In the genomic region with DNA sequence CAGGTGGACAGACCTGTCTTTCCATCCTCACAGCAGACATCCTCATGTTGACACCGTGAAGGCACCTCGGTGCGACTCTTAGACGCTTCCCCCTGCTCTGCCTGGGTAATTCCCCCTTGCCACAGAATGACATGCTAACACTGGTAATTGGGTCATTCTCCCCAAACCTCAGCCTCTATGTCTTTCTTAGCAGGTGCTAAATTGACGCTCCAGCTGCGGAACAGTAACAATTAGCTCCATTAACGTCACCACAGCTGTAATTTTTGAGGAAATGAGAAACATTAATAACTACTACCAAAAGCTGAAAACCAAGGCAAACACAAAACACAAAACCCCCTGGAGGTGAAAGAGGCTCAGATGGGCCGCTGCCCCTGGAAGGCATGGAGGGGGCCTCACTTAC, we compare ENCODE assay signal across 21 mouse cellular contexts. TPM values are rescaled to one million over a fixed set of nuclear protein-coding genes. Genes with fewer than 3 reads are reported as not detected.
A peak's percentile ranks its signal among the peaks of the same experiment; 100 is the strongest.
DNase-seq lines count a peak whose midpoint lies in the region; ATAC-seq and TF ChIP-seq lines count a peak whose summit lies in the region.
"Had no signal": no experiment of that assay in that cellular context is flagged by ENCODE, and none has a peak within 500 bp of the region (broad histone marks: within the 10 kb centered on the region; RNA-seq: fewer than 3 reads in every experiment).

No protein-coding gene starts in this region.

- H3K27me3 ChIP-seq in neural tube, embryonic 13.5 days, result peaks cover 11% of the 10 kb centered on the region
- peaks cover 71% of the 10 kb centered on the region for H3K27me3 ChIP-seq in CH12.LX (replicated peaks)
- no peaks in the 10 kb centered on the region for H3K27me3 ChIP-seq in midbrain, embryonic 15.5 days (replicated peaks)
- no peaks in the 10 kb centered on the region for H3K27me3 ChIP-seq in forebrain, embryonic 14.5 days (replicated peaks; ENCODE audit: control insufficient read depth, insufficient read depth, low read length)
- H3K27me3 ChIP-seq: embryonic facial prominence, embryonic 12.5 days; forebrain, embryonic 13.5 days had no signal

- peak; percentile 33; the same call in 1 of the 2 replicates for ATAC-seq in neural tube, embryonic 13.5 days (ENCODE audit: low read depth)
- ATAC-seq in midbrain, embryonic 15.5 days (replicated peaks), result no peak
- ATAC-seq in forebrain, embryonic 14.5 days, result no peak
- ATAC-seq: CD4-positive, CD25-positive, alpha-beta regulatory T cell, adult 4 months; forebrain, embryonic 13.5 days; forebrain, embryonic 16.5 days had no signal

- no peaks in the 10 kb centered on the region for H3K79me2 ChIP-seq in CH12.LX (replicated peaks; ENCODE audit: control insufficient read depth, extremely low read depth, insufficient read depth, poor library complexity, severe bottlenecking)

- no peak overlapping the region for H3K4me2 ChIP-seq in neural tube, embryonic 13.5 days
- H3K4me2 ChIP-seq in CH12.LX (ENCODE audit: insufficient read depth, low read depth, poor library complexity, severe bottlenecking), result peak overlapping the region; percentile 30; the same call in 1 of the 2 replicates
- H3K4me2 ChIP-seq in midbrain, embryonic 15.5 days, result no peak overlapping the region
- H3K4me2 ChIP-seq in forebrain, embryonic 14.5 days (ENCODE audit: low read length), result no peak overlapping the region
- H3K4me2 ChIP-seq: embryonic facial prominence, embryonic 12.5 days; forebrain, embryonic 13.5 days had no signal

- peaks cover 15% of the 10 kb centered on the region for H3K4me1 ChIP-seq in neural tube, embryonic 13.5 days (replicated peaks)
- peaks cover 18 to 50% of the 10 kb centered on the region in 2 experiments for H3K4me1 ChIP-seq in CH12.LX (ENCODE audit: control insufficient read depth in 1 of 2, insufficient read depth in 2 of 2)
- no peaks in the 10 kb centered on the region for H3K4me1 ChIP-seq in midbrain, embryonic 15.5 days
- 0 out of 2 replicates have a peak, but pooled peaks cover 2% of the 10 kb centered on the region for H3K4me1 ChIP-seq in forebrain, embryonic 14.5 days (ENCODE audit: control insufficient read depth, insufficient read depth, low read length)
- H3K4me1 ChIP-seq: embryonic facial prominence, embryonic 12.5 days had no signal

- H3K9ac ChIP-seq in neural tube, embryonic 13.5 days, result no peak overlapping the region
- H3K9ac ChIP-seq in CH12.LX (ENCODE audit: insufficient read depth, low read depth), result no peak overlapping the region
- no peak overlapping the region for H3K9ac ChIP-seq in midbrain, embryonic 15.5 days
- no peak overlapping the region for H3K9ac ChIP-seq in forebrain, embryonic 14.5 days (ENCODE audit: low read length)
- H3K9ac ChIP-seq: embryonic facial prominence, embryonic 12.5 days; forebrain, embryonic 13.5 days had no signal

- intact Hi-C loops in left cerebral cortex, postnatal 36 days (cut with DNase I), result no loop called here

- no peaks in the 10 kb centered on the region for H3K9me3 ChIP-seq in neural tube, embryonic 13.5 days
- peaks cover 19% of the 10 kb centered on the region for H3K9me3 ChIP-seq in CH12.LX (replicated peaks; ENCODE audit: low read length)
- H3K9me3 ChIP-seq in midbrain, embryonic 15.5 days, result no peaks in the 10 kb centered on the region
- H3K9me3 ChIP-seq in forebrain, embryonic 14.5 days (replicated peaks; ENCODE audit: control insufficient read depth, low read length), result no peaks in the 10 kb centered on the region
- H3K9me3 ChIP-seq: embryonic facial prominence, embryonic 10.5 days; embryonic facial prominence, embryonic 12.5 days; forebrain, embryonic 13.5 days had no signal

- no peaks in the 10 kb centered on the region for H3K36me3 ChIP-seq in neural tube, embryonic 13.5 days
- no peaks in the 10 kb centered on the region for H3K36me3 ChIP-seq in CH12.LX (replicated peaks in 1 of 2; ENCODE audit: control insufficient read depth in 1 of 2, insufficient read depth in 1 of 2, low read length in 1 of 2)
- no peaks in the 10 kb centered on the region for H3K36me3 ChIP-seq in midbrain, embryonic 15.5 days (replicated peaks)
- H3K36me3 ChIP-seq in forebrain, embryonic 14.5 days (ENCODE audit: control insufficient read depth, insufficient read depth, low read length), result no peaks in the 10 kb centered on the region
- H3K36me3 ChIP-seq: embryonic facial prominence, embryonic 10.5 days; embryonic facial prominence, embryonic 12.5 days had no signal

- H3K27ac ChIP-seq in neural tube, embryonic 13.5 days (replicated peaks), result no peak overlapping the region
- no peak overlapping the region for H3K27ac ChIP-seq in CH12.LX (ENCODE audit: insufficient read depth, low read depth)
- H3K27ac ChIP-seq in midbrain, embryonic 15.5 days, result no peak overlapping the region
- no peak overlapping the region for H3K27ac ChIP-seq in forebrain, embryonic 14.5 days (ENCODE audit: low read depth, low read length)
- H3K27ac ChIP-seq: embryonic facial prominence, embryonic 10.5 days; embryonic facial prominence, embryonic 12.5 days; forebrain, embryonic 13.5 days had no signal

- peak; percentile 89 for TF ChIP-seq EP300 in CH12.LX (IDR thresholded peaks at IDR 0.05; ENCODE audit: low read length)

- TF ChIP-seq CTCF in CH12.LX (conservative IDR thresholded peaks at IDR 0.05 in 1 of 2, IDR thresholded peaks at IDR 0.05 in 1 of 2; ENCODE audit: low read depth in 2 of 2, low read length in 2 of 2), result no peak
- no peak for TF ChIP-seq CTCF in brain, embryonic 14.5 days (IDR thresholded peaks at IDR 0.05; ENCODE audit: borderline replicate concordance, extremely low read depth, insufficient read depth, insufficient read length)

- no peak for DNase-seq in neural tube, embryonic 10.5 days (ENCODE audit: extremely low spot score, low spot score)
- DNase-seq in CH12.LX (ENCODE audit: extremely low read depth), result peak; percentile 92
- DNase-seq in brain, embryonic 14.5 days (ENCODE audit: low read depth), result peak; percentile 12
- DNase-seq in left cerebral cortex, postnatal 36 days (ENCODE audit: low spot score in 2 of 2), result no peak
- no peak for DNase-seq in forebrain, embryonic 14.5 days (ENCODE audit: low spot score)
- DNase-seq: adrenal gland, adult 2 months; adrenal gland, postnatal 10 days; adrenal gland, postnatal 25 days; B cell, adult 2 months; cerebellum, adult 11-12 months; cerebellum, adult 2 months; cerebellum, adult 9-10 months; cerebellum, postnatal 10 days; cerebellum, postnatal 25 days had no signal

- no peak; the same call in 1 of the 2 replicates for TF ChIP-seq RAD21 in CH12.LX (IDR thresholded peaks at IDR 0.05; ENCODE audit: low read depth, low read length)

- 32% methylated on average over 8 of the region's 8 CpGs for WGBS in neural tube, embryonic 13.5 days
- WGBS in midbrain, embryonic 15.5 days, result 71% methylated on average over 8 of the region's 8 CpGs
- 70% methylated on average over 8 of the region's 8 CpGs for WGBS in forebrain, embryonic 14.5 days

- dilution Hi-C loops in CH12.LX (cut with MboI; ENCODE audit: extremely low pct_ligation_motif_present, extremely low pct_unique_long_range_greater_than_20kb, low sequenced_read_pairs), result no loop called here

- in situ Hi-C loops in CH12.LX (cut with MboI; ENCODE audit: low pct_ligation_motif_present, low pct_unique_long_range_greater_than_20kb, low sequenced_read_pairs), result no loop called here

- no peak overlapping the region for H3K4me3 ChIP-seq in neural tube, embryonic 13.5 days
- no peak overlapping the region for H3K4me3 ChIP-seq in CH12.LX (replicated peaks in 1 of 3; ENCODE audit: low read depth in 2 of 3, low read length in 2 of 3, poor library complexity in 1 of 3)
- H3K4me3 ChIP-seq in midbrain, embryonic 15.5 days, result no peak overlapping the region
- no peak overlapping the region for H3K4me3 ChIP-seq in forebrain, embryonic 14.5 days (ENCODE audit: low read depth, low read length)
- H3K4me3 ChIP-seq: embryonic facial prominence, embryonic 10.5 days; embryonic facial prominence, embryonic 12.5 days; forebrain, embryonic 13.5 days had no signal

- no peak for TF ChIP-seq POLR2A in CH12.LX (IDR thresholded peaks at IDR 0.05; ENCODE audit: low read depth, low read length)
- TF ChIP-seq POLR2A in brain, embryonic 14.5 days (IDR thresholded peaks at IDR 0.05; ENCODE audit: borderline replicate concordance, extremely low read depth, insufficient read depth, insufficient read length, poor library complexity, severe bottlenecking), result no peak

TF ChIP-seq in CH12.LX, 34 proteins besides CTCF, POLR2A, EP300 and RAD21:
- TF ChIP-seq IRF4 (IDR thresholded peaks at IDR 0.05; ENCODE audit: low read depth, low read length) (peak; percentile 82; the same call in 1 of the 2 replicates), RCOR1 (conservative IDR thresholded peaks at IDR 0.05; ENCODE audit: low read depth, low read length) (no peak), MEF2A (IDR thresholded peaks at IDR 0.05; ENCODE audit: borderline replicate concordance, low read depth, low read length) (peak; percentile 76; the same call in 1 of the 2 replicates), TCF12 (IDR thresholded peaks at IDR 0.05; ENCODE audit: low read depth, low read length) (peak; percentile 95), SIN3A (IDR thresholded peaks at IDR 0.05; ENCODE audit: low read length) (0 out of 2 replicates have a peak, but pooled peaks have one; percentile 28), MAX (IDR thresholded peaks at IDR 0.05; ENCODE audit: low read length) (peak; percentile 57; the same call in 1 of the 2 replicates), MYC (IDR thresholded peaks at IDR 0.05; ENCODE audit: low read depth, low read length) (0 out of 2 replicates have a peak, but pooled peaks have one; percentile 23), BHLHE40 (IDR thresholded peaks at IDR 0.05; ENCODE audit: low read depth, low read length) (peak; percentile 74), ETS1 (conservative IDR thresholded peaks at IDR 0.05; ENCODE audit: low read depth, low read length) (peak; percentile 88), NRF1 (IDR thresholded peaks at IDR 0.05; ENCODE audit: low read depth, low read length) (no peak), MAFK (IDR thresholded peaks at IDR 0.05; ENCODE audit: insufficient replicate concordance, low read length) (0 out of 2 replicates have a peak, but pooled peaks have one; percentile 61), ZMIZ1 (IDR thresholded peaks at IDR 0.05; ENCODE audit: low read depth, low read length) (no peak)

RNA-seq across cellular contexts. Expression of a gene that starts 57.6 kb away (rescaled TPM):
- 27.5 and 28.7 TPM in 2 replicates for polyA plus RNA-seq in neural tube, embryonic 13.5 days (2015; fragmentation: Nextera tagmentation; extraction: Ambion mirVana)
- total RNA-seq in CH12.LX (2012; rRNA removed) (5.2 and 6.3 TPM in 2 replicates), CH12.LX (2014; rRNA removed) (2.4 and 3.4 TPM in 2 replicates)
- 2.9 and 4.3 TPM in 2 replicates for polyA plus RNA-seq in CH12.LX (2012; ENCODE audit: insufficient read length, low read depth)
- polyA plus RNA-seq in brain, embryonic 14.5 days (2012; rRNA removed), result 17.4 and 21.8 TPM in 2 replicates
- total RNA-seq in left cerebral cortex, postnatal 36 days (2021), result 100 to 1,000 TPM; 105 to 125 TPM
- polyA plus RNA-seq in midbrain, embryonic 15.5 days (2015; fragmentation: Nextera tagmentation; extraction: Ambion mirVana), result 27.9 and 30.9 TPM in 2 replicates
- polyA plus RNA-seq in forebrain, embryonic 14.5 days (2014; fragmentation: Nextera tagmentation; extraction: Ambion mirVana), result 16.5 and 22.7 TPM in 2 replicates

Comparison
In these comparisons a context has a peak if more than half of its experiments do, and no peak if none do; other contexts are left out.
1. DNase-seq: peak in CH12.LX (single experiment) and brain, embryonic 14.5 days (single experiment); none in neural tube, embryonic 10.5 days (single experiment), left cerebral cortex, postnatal 36 days (0 of 2) and forebrain, embryonic 14.5 days (single experiment).